Mouse (Mus musculus) frontal cortex, postnatal 25 days (tissue): ENCODE data around the gene Sowahb.

Experiments used
- DNase-seq, 2 experiments: peaks; one replicate each; pipeline ENCODE4 v3.0.0; 2022; ENCODE audit warnings: low spot score in 2 of 2

Sowahb gene

DNA sequence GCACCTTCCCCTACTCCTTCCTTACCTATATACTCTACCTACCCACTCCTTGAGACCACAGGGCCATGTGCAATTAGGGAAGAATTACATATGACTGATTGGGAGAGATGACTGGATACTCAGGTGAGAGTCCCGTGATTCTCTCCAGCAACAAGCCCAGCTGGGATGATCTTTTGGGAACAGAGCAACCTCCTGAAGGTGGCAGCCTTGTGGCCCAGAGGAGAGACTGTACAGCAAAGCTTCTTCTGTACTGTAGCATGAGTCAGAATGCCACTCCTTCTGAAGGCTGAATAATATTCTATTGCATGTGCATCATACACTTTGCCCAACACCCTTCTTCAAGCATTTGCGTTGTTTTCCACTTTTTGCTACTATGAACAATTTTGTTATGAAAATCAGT, 42.2 kb downstream of the Sowahb start:
- no peak for DNase-seq

DNA sequence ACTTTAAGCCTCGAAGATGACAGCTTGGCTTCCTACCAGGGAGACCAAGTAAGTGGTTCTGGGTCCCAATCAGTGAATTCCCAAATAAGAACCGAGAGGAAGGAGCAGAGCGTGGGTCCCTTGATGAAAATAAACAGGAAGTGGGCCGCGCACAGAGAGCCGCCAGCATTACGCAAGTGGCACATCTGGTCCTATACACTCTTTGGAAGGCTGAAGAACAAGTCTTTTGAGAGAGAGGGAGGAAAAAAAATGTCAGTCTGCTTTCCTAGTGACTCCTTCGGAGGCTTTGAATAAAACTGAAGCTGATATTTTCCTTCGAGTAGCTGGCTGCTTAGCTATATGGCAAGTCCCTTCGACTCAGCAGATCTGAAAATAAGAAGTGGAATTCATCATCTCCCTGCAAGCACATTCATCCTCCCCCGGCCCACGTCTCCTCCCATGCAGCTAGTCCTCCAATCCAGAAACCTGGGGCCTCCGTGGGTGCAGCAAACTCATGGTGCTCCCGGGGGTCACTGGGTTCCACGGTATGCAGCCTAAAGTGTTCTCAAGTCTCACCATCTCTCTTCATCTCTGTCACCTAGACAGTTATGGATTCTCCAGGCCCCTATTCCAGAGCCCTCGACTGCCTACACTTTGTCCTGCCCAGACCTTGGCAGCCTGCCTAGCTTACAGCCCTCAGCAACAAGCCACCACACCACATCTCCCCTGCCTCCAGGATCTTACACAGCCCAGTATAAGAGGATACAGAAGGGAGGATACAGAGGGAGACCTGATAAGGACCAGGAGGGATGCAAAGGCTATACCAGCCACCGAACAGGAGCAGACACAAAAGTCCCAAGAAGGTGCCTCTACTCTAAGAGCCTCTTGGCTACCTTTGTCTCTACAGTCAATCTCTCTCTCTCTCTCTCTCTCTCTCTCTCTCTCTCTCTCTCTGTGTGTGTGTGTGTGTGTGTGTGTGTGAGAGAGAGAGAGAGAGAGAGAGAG, 43.8 kb downstream of the Sowahb start:
- peak; percentile 40 to 65 for DNase-seq

DNA sequence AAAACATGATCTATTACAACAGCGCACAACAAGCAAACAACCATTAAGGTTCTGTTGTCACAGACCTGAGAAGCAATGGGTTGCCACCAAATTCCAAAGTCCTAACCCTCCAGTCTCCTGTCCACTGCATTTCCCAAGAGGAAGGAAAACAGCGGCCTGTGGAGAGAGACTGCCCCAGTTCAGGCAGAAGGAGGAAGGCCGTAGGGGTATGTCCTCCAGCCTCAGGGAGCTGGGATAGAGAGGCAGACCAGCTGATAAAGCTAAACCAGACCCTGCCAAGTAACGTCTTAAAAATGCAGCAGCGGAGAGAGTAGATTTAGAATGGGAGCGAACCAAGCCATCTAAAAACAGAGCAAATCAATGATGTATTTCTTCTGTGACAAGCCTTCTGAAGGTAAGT, 44.8 kb downstream of the Sowahb start:
- DNase-seq = no peak

DNA sequence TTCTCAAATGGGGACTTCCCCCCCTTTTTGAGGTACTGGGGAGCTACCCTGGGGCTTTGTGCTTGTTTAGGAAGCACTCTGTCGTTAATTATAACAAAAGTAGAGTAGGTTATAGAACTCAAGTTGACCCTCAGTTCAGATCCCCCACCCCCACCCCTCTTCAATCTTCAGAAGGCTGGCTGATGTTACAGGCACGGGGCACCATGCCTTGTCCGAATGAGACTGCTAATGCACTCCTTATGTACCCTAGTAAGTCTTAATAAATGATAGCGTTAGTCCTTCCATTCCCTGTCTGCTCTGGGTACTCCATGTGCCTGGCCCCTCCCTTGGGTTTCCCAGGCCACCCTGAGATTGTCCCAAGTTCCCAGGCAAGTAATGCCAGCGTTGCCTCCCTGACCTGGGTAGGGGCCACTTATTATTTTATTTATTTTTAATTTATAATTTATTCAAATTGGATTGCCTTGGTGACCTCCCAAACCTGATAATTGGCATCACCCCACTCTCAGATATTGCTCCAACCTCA, 46.3 kb downstream of the Sowahb start:
- no peak for DNase-seq

DNA sequence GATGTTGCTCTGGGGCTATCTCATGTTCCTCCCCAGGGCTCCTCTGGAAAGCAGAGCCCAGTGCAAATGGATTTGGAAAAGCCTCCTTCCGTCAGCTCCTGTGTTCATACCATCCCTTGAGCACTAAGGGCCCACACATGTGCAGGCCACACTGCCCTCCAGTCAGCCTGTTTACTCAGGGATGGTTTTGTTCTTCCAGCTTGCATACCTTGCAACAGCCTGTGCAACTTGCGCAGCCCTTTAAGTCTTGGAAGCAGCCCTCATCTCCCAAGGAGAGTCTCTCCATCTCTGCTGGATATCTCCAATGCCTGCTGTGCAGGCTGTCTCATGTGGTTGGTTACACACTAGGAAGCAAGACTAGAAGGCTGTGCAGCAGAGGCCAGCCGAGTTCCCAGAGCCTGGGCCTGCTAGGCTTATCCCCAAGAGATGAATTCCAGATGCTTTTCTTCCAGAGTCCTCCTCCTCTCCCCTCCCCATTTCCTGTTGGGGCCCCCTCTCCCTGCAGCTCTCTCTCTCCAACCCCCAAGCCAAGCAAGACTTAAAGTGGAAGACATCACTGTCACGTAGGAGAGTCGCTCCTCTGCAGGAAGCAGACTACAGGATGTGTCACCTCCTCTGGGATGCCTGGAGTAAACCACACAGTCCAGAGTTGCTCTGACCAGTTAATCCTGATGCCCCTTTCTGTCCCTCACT, 47.2 kb downstream of the Sowahb start:
- DNase-seq = no peak

DNA sequence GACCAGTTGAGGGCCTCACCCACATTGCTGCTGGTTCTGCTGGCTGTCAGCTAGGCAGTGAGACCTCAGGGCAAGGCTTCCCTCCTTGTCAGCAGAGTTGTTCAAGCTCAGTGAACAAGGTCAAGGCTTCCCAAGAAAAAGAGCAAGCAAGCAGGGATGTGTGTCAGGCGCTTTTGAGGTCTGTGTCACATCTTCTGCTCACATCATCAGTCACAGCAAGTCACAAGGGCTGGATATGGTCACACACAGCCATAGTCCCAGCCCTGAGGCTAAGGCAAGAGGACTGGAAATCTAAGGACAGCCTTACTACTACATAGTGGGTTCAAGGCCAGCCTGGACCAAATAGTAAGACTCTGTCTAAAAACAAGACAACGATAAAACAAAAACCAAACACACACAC, 50.0 kb downstream of the Sowahb start:
- DNase-seq = no peak

DNA sequence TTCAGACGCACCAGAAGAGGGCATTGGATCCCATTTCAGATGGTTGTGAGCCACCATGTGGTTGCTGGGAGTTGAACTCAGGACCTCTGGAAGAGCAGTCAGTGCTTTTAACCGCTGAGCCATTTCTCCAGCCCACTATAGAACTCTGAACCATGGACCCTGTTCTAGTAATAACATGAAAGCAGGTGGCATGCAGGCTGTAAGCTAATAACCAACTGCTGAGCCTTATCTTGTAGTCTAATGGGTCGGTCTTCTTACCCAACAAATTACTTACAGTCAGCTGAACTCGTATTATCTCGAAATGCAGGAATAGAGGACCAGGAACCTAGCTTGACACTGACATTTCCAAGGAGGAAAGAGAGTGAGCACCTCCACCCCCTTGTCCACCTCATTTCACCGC, 50.5 kb downstream of the Sowahb start:
- no peak for DNase-seq

DNA sequence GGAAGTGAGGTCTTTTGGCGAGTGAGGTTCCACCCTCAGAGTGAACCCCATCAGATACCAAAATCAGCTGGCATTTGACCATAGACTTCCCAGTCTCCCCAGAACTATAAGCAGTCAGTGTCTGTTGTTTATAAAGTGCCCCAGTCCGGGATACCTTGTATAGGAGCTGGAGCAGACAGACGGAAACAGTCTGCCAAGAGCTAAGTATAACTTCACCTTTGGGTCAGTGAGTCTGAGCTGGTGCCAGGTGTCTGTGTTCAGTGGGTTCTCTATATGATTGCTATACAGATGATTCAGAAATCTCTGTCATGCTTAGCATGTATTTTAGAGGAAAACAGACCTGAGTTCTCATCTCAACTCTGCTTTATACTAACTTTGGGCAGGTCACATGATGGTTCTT, 52.7 kb downstream of the Sowahb start:
- no peak for DNase-seq
